In genomic region chr6:92241178-92241906, GRCm38 (mm10) we compare ENCODE assay signal across 8 mouse cellular contexts. TPM values are rescaled to one million over a fixed set of nuclear protein-coding genes. Genes with fewer than 3 reads are reported as not detected.
DNase-seq lines count a peak whose midpoint lies in the region; ATAC-seq and TF ChIP-seq lines count a peak whose summit lies in the region.

No protein-coding gene starts in this region.

- H3K79me2 ChIP-seq in MEL (ENCODE audit: control insufficient read depth, insufficient read depth, low read length, poor library complexity) = no peaks in the 10 kb centered on the region

- DNase-seq in MEL (ENCODE audit: low read depth, low spot score) = peak; percentile 93
- peak; percentile 35 for DNase-seq in c-Kit-negative CD71-positive TER-119-positive erythroid progenitor cells, embryonic 14.5 days (ENCODE audit: low read depth, low spot score)
- DNase-seq in layer of hippocampus, postnatal 10 days (ENCODE audit: low spot score in 2 of 2) = peak; percentile 19 to 48
- DNase-seq in lung, postnatal 25 days (ENCODE audit: low spot score) = peak; percentile 62
- DNase-seq in retina, postnatal 7 days (ENCODE audit: low read depth, low spot score) = peak; percentile 19
- DNase-seq in yolk sac, embryonic 10.5 days (ENCODE audit: low spot score) = peak; percentile 43

- H3K27ac ChIP-seq in MEL (ENCODE audit: control insufficient read depth, low read depth, low read length) = no peak overlapping the region
- H3K27ac ChIP-seq in forebrain, embryonic 15.5 days (replicated peaks) = no peak overlapping the region
- no peak overlapping the region for H3K27ac ChIP-seq in hindbrain, embryonic 13.5 days

- no peak for TF ChIP-seq POLR2A in MEL (IDR thresholded peaks at IDR 0.05; ENCODE audit: control insufficient read depth in 1 of 2, insufficient read depth in 1 of 2, low read depth in 1 of 2, low read length in 2 of 2, poor library complexity in 1 of 2)

- WGBS in forebrain, embryonic 15.5 days = 78% methylated on average over 3 of the region's 3 CpGs
- 76% methylated on average over 3 of the region's 3 CpGs for WGBS in hindbrain, embryonic 13.5 days

- H3K36me3 ChIP-seq in MEL (ENCODE audit: control insufficient read depth in 1 of 2, insufficient read depth in 2 of 2, low read length in 2 of 2) = peaks cover 0 to 2% of the 10 kb centered on the region in 2 experiments; a peak in 1 of 4 replicates
- H3K36me3 ChIP-seq in forebrain, embryonic 15.5 days = no peaks in the 10 kb centered on the region
- no peaks in the 10 kb centered on the region for H3K36me3 ChIP-seq in hindbrain, embryonic 13.5 days

- TF ChIP-seq CTCF in MEL (IDR thresholded peaks at IDR 0.05 in 2 of 3, conservative IDR thresholded peaks at IDR 0.05 in 1 of 3; ENCODE audit: control insufficient read depth in 1 of 3, insufficient read depth in 1 of 3, low read depth in 2 of 3, low read length in 3 of 3, poor library complexity in 1 of 3, severe bottlenecking in 1 of 3) = no peak

- 0 out of 4 replicates have a peak, but pooled peaks of 1 of the 2 experiments have one; percentile 12 for TF ChIP-seq EP300 in MEL (IDR thresholded peaks at IDR 0.05; ENCODE audit: low read depth in 1 of 2, low read length in 2 of 2)

- H3K4me3 ChIP-seq in MEL (ENCODE audit: control insufficient read depth in 1 of 2, insufficient read depth in 1 of 2, low read depth in 2 of 2, low read length in 2 of 2) = no peak overlapping the region
- no peak overlapping the region for H3K4me3 ChIP-seq in forebrain, embryonic 15.5 days
- H3K4me3 ChIP-seq in hindbrain, embryonic 13.5 days = no peak overlapping the region

- peak; percentile 96 for ATAC-seq in forebrain, embryonic 15.5 days (replicated peaks)
- peak; percentile 92 for ATAC-seq in hindbrain, embryonic 13.5 days (ENCODE audit: low FRiP score)

- no peak overlapping the region for H3K4me2 ChIP-seq in forebrain, embryonic 15.5 days (replicated peaks)
- H3K4me2 ChIP-seq in hindbrain, embryonic 13.5 days = no peak overlapping the region

- TF ChIP-seq RAD21 in MEL (IDR thresholded peaks at IDR 0.05; ENCODE audit: low read depth, low read length) = no peak

- H3K9ac ChIP-seq in MEL (ENCODE audit: control insufficient read depth, low read depth, low read length, poor library complexity, severe bottlenecking) = no peak overlapping the region
- no peak overlapping the region for H3K9ac ChIP-seq in forebrain, embryonic 15.5 days (replicated peaks)
- no peak overlapping the region for H3K9ac ChIP-seq in hindbrain, embryonic 13.5 days

- no peaks in the 10 kb centered on the region for H3K9me3 ChIP-seq in MEL (replicated peaks; ENCODE audit: insufficient read depth, low read length)
- H3K9me3 ChIP-seq in forebrain, embryonic 15.5 days = no peaks in the 10 kb centered on the region
- no peaks in the 10 kb centered on the region for H3K9me3 ChIP-seq in hindbrain, embryonic 13.5 days

- peaks cover 0 to 3% of the 10 kb centered on the region in 2 experiments; a peak in 2 of 4 replicates for H3K27me3 ChIP-seq in MEL (ENCODE audit: control insufficient read depth in 1 of 2, insufficient read depth in 2 of 2, low read length in 2 of 2)
- peaks cover 24% of the 10 kb centered on the region for H3K27me3 ChIP-seq in forebrain, embryonic 15.5 days
- peaks cover 37% of the 10 kb centered on the region for H3K27me3 ChIP-seq in hindbrain, embryonic 13.5 days

- H3K4me1 ChIP-seq in MEL (ENCODE audit: control insufficient read depth in 1 of 2, insufficient read depth in 2 of 2, low read length in 2 of 2) = no peaks in the 10 kb centered on the region; a peak in 1 of 4 replicates
- H3K4me1 ChIP-seq in forebrain, embryonic 15.5 days = peaks cover 7% of the 10 kb centered on the region; the same call in 1 of the 2 replicates
- peaks cover 5% of the 10 kb centered on the region; the same call in 1 of the 2 replicates for H3K4me1 ChIP-seq in hindbrain, embryonic 13.5 days (replicated peaks)

TF ChIP-seq in MEL, 35 proteins besides CTCF, POLR2A, EP300 and RAD21:
- TF ChIP-seq SIN3A (IDR thresholded peaks at IDR 0.05; ENCODE audit: low read length) = peak; percentile 41; the same call in 1 of the 2 replicates
- TF ChIP-seq TCF12 (IDR thresholded peaks at IDR 0.05; ENCODE audit: low read depth, low read length) = 0 out of 2 replicates have a peak, but pooled peaks have one; percentile 26
- no peak for TF ChIP-seq ETS1 (IDR thresholded peaks at IDR 0.05; ENCODE audit: low read depth, low read length)
- TF ChIP-seq ZMIZ1 (IDR thresholded peaks at IDR 0.05; ENCODE audit: low read depth, low read length) = no peak
- peak; percentile 98 for TF ChIP-seq ZNF384 (IDR thresholded peaks at IDR 0.05; ENCODE audit: low read depth, low read length)
- TF ChIP-seq ZC3H11A (IDR thresholded peaks at IDR 0.05; ENCODE audit: low read depth, low read length) = no peak
- TF ChIP-seq TAL1 (IDR thresholded peaks at IDR 0.05; ENCODE audit: low read length) = peak; percentile 72
- peak; percentile 50; the same call in 1 of the 2 replicates for TF ChIP-seq ELF1 (IDR thresholded peaks at IDR 0.05; ENCODE audit: low read depth, low read length)
- 0 out of 2 replicates have a peak, but pooled peaks have one; percentile 14 for TF ChIP-seq ZKSCAN1 (IDR thresholded peaks at IDR 0.05; ENCODE audit: low read depth, low read length)
- TF ChIP-seq MYC (IDR thresholded peaks at IDR 0.05; ENCODE audit: low read depth, low read length) = 0 out of 2 replicates have a peak, but pooled peaks have one; percentile 16
- peak; percentile 100 for TF ChIP-seq HCFC1 (IDR thresholded peaks at IDR 0.05; ENCODE audit: low read depth, low read length)
- no peak for TF ChIP-seq NELFE (IDR thresholded peaks at IDR 0.05; ENCODE audit: low read depth, low read length)
- TF ChIP-seq USF2 (IDR thresholded peaks at IDR 0.05; ENCODE audit: borderline replicate concordance in 1 of 2, insufficient read depth in 1 of 2, low read depth in 1 of 2, low read length in 2 of 2) = peak; percentile 89 to 96
- TF ChIP-seq NRF1 (IDR thresholded peaks at IDR 0.05; ENCODE audit: insufficient read depth, low read depth, low read length, poor library complexity, severe bottlenecking) = no peak
- TF ChIP-seq MAX (IDR thresholded peaks at IDR 0.05; ENCODE audit: low read length) = peak; percentile 89
- no peak for TF ChIP-seq MAZ (IDR thresholded peaks at IDR 0.05; ENCODE audit: low read depth, low read length)
- peak; percentile 100 for TF ChIP-seq USF1 (IDR thresholded peaks at IDR 0.05; ENCODE audit: low read depth, low read length)
- TF ChIP-seq KAT2A (conservative IDR thresholded peaks at IDR 0.05; ENCODE audit: low read depth, low read length) = peak; percentile 85; the same call in 1 of the 2 replicates
- TF ChIP-seq GATA1 (IDR thresholded peaks at IDR 0.05; ENCODE audit: low read depth, low read length) = peak; percentile 93
- no peak for TF ChIP-seq MYB (IDR thresholded peaks at IDR 0.05; ENCODE audit: low read depth, low read length)
- TF ChIP-seq MXI1 (IDR thresholded peaks at IDR 0.05; ENCODE audit: low read depth, low read length) = no peak

RNA-seq across cellular contexts. Expression of gene Trh, which starts 3.1 kb away (rescaled TPM):
- not detected in 2 replicates for total RNA-seq in MEL (2012; rRNA removed)
- not detected for polyA plus RNA-seq in MEL (2012; ENCODE audit: insufficient read depth in 1 of 2, insufficient read length in 2 of 2, low read depth in 1 of 2, low replicate concordance in 2 of 2, missing spikeins in 1 of 2)
- polyA plus RNA-seq in forebrain, embryonic 15.5 days (2015; fragmentation: Nextera tagmentation; extraction: Ambion mirVana) = 4.1 and 10.7 TPM in 2 replicates
- polyA plus RNA-seq in hindbrain, embryonic 13.5 days (2015; fragmentation: Nextera tagmentation; extraction: Ambion mirVana) = 1.8 and 2.8 TPM in 2 replicates
- under 1 TPM; 0.56 to 0.69 TPM for total RNA-seq in layer of hippocampus, postnatal 10 days (2021)

RNA-seq across cellular contexts. Expression of gene Rbsn, which starts 26.6 kb away (rescaled TPM):
- total RNA-seq in MEL (2012; rRNA removed) = 14.3 and 16.1 TPM in 2 replicates
- 10 to 100 TPM in 1 of 2 experiments, not detected in 1; 16.3 TPM for polyA plus RNA-seq in MEL (2012; ENCODE audit: insufficient read depth in 1 of 2, insufficient read length in 2 of 2, low read depth in 1 of 2, low replicate concordance in 2 of 2, missing spikeins in 1 of 2)
- 36.0 and 38.9 TPM in 2 replicates for polyA plus RNA-seq in forebrain, embryonic 15.5 days (2015; fragmentation: Nextera tagmentation; extraction: Ambion mirVana)
- 35.8 and 39.9 TPM in 2 replicates for polyA plus RNA-seq in hindbrain, embryonic 13.5 days (2015; fragmentation: Nextera tagmentation; extraction: Ambion mirVana)
- 10 to 100 TPM; 32.5 to 37.6 TPM for total RNA-seq in layer of hippocampus, postnatal 10 days (2021)

RNA-seq across cellular contexts. Expression of gene Mrps25, which starts 57.5 kb away (rescaled TPM):
- 87.7 and 109 TPM in 2 replicates for total RNA-seq in MEL (2012; rRNA removed)
- 100 to 1,000 TPM in 1 of 2 experiments, 10 to 100 TPM in 1; 94.7 to 261 TPM for polyA plus RNA-seq in MEL (2012; ENCODE audit: insufficient read depth in 1 of 2, insufficient read length in 2 of 2, low read depth in 1 of 2, low replicate concordance in 2 of 2, missing spikeins in 1 of 2)
- polyA plus RNA-seq in forebrain, embryonic 15.5 days (2015; fragmentation: Nextera tagmentation; extraction: Ambion mirVana) = 58.5 and 63.2 TPM in 2 replicates
- 64.1 and 67.2 TPM in 2 replicates for polyA plus RNA-seq in hindbrain, embryonic 13.5 days (2015; fragmentation: Nextera tagmentation; extraction: Ambion mirVana)
- 10 to 100 TPM; 47.2 to 54.5 TPM for total RNA-seq in layer of hippocampus, postnatal 10 days (2021)

Comparison
In these comparisons a context has a peak if more than half of its experiments do, and no peak if none do; other contexts are left out.
1. DNase-seq: peak in every context shown above with its lines; median percentile 93 in MEL; 62 in lung, postnatal 25 days; 43 in yolk sac, embryonic 10.5 days; 35 in c-Kit-negative CD71-positive TER-119-positive erythroid progenitor cells, embryonic 14.5 days; 34 in layer of hippocampus, postnatal 10 days; 19 in retina, postnatal 7 days.